Mouse (Mus musculus) heart, adult 18-20 months (tissue): ENCODE data around the gene Nid2. TPM values are rescaled to one million over a fixed set of nuclear protein-coding genes. Genes with fewer than 3 reads are reported as not detected.

Experiments
- DNase-seq, 2 experiments: peaks; one replicate each; pipeline ENCODE4 v3.0.0; 2021 to 2022; ENCODE audit warnings: mixed read lengths in 1 of 2
- long read RNA-seq, 2 experiments: library from polyadenylated mRNA; stranded (forward); transcript quantifications; one replicate each; pipeline ENCODE4 v2.0.0; 2021
- total RNA-seq, 2 experiments: library from RNA; stranded (reverse); gene quantifications; 2 replicates each; pipeline ENCODE4 v1.2.3; 2021

Nid2 gene
- 10 to 100 TPM; 17.1 to 18.9 TPM for total RNA-seq
- long read RNA-seq, experiment 1, full-length matches to known transcripts, result 5 of 12 reads
- long read RNA-seq, experiment 1, partial matches to known transcripts, result 4 of 12 reads
- long read RNA-seq, experiment 1, other reads (novel, unspliced or antisense), result 3 of 12 reads
- long read RNA-seq, experiment 2, full-length matches to known transcripts, result 2 of 5 reads
- long read RNA-seq, experiment 2, partial matches to known transcripts, result 0 of 5 reads
- long read RNA-seq, experiment 2, other reads (novel, unspliced or antisense), result 3 of 5 reads

DNA sequence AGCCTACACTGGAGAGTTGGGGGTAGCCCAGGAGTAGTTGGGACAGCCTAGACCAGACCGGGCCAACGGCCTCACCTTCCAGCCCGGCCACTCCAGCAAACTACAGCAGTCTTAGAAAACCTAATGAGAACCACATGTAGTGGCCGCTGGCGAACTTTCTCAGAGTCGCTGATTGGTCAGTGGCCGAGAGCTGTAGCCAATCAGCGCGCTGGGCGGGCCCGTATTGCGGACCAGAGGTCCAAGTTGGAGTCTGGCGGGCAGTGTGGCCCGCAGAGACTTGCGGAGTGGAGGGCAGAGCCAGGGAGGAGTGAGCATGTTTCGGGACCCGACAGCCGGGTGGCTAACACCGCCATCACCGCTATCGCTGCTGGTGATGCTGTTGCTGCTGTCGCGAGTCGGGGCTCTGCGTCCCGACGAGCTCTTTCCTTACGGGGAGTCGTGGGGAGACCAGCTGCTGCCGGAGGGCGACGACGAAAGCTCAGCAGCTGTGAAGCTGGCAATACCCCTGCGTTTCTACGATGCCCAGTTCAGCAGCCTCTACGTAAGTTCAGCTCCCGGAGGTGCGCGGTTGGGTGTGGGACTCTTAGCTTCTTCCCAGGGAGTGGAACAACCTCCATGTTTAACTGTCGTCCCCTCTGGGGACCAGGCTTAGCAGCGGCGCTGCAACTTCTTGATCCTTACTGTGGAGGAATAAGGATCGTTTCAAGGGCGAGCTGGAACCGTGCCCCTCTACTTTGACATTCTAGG is at the start of gene Nid2:
Nid2 (plus strand) TSS at position 241 of the 747 bp plus-strand sequence.
- peak; percentile 94 for DNase-seq

DNA sequence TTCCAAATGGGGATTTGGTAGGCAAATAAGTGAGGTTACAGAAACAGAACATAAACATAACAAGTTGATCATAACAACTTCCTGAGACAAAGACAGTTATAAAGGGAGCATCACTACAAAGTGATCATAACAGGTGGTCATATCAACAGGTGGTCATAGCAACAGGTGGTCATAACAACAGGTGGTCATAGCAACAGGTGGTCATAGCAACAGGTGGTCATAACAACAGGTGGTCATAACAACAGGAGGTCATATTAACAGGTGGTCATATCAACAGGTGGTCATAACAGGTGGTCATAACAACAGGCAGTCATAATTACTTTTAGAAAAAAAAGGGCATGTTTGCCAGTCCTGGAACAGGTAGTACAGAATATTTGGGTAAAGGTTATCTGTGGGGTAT is 49.5 kb upstream of the Nid2 start:
- DNase-seq, result no peak

DNA sequence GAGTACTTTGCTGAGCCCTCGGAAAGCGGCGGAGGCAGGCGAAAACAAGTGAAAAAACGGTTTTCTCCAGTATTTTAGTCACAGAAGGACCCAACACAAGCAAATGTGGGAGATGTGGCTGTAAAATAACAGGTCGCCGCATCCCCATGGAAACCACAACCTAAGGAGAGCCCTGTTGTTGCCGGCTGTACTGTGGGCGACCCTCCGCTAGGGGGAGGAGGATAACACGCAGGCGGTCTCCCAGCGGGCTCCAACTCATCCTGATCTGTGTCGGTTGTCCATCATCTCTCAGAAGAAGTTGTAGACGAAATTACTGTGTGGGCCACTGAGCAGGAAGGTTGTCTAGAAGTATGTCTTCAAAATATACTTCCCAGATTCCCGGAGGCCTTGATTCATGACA is 45.4 kb upstream of the Nid2 start:
- DNase-seq, result peak; percentile 73 to 87

DNA sequence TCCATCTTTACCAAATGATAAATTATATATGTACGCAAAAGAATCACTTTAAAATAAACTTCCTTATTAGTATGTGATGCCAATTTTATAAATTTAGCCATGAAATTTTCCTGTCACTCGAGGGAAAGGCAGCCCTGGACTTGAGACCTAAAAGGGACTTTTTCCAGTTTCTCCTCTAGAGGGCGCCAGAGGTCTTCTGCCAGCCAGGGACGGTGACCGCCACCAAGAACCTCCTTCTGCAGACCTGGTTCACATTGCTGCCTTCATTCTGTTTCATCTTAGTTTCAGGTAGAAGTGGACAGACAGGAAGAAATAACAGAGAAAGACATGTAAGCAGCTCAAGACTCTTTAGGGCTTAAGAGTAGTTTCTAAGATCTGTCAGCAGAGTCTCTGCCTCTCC is 44.6 kb upstream of the Nid2 start:
- DNase-seq, result peak; percentile 70 to 85

DNA sequence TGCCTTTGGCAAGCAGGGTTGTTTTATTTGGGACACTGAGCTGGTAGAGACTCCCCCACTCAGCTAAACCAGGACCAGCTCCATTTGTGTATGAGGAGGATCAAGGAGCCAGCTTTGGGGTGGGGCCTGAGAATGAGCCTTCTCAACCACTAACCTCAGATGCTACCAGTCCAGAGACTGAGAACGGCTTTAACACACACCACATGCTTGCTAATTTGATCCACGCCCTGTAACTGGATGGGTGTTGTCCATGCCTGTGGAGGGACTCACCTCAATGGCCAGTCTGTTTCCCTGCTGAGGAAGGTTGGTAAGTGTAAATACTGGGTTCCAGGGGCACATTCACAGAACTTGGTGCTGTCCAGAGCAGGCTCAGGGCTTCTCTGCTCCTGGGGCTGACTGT is 44.1 kb upstream of the Nid2 start:
- no peak for DNase-seq

DNA sequence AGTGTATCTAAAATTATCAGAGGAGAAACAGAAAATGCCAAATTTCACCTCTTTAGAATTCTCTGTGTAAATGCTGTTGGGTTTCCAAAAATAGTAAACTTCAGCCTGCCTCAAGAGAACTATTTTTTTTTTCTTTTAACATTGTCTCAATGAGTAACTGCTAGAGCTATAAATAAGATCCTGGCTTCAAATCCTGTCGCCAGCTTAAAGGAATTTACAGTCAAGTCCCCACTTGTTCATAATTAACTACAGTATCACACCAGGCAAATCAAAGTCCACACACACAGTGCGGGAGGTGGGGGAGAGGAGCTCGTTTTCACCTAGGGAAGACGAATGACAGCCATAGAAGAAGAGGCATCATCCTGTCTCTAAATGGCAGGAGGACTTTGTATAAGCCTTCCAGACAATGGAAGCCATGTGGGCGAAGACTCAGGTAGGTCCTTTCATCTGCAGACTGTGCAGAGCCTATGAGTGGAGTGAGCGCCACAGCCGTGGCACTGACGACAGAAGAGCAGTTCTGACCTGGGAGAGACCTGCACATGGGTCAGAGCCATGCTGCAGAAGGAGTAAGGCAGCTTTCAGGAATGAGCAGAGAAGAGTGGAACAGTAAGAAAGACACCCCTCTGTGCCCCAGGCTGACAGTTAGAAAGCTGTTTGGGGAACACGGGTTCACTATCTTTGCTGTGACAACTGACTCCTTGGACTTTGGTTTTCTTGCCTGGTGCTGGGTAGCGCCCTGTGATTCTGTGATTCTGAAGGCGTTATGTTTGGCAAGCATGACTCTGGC is 43.2 kb upstream of the Nid2 start:
- DNase-seq, result no peak

DNA sequence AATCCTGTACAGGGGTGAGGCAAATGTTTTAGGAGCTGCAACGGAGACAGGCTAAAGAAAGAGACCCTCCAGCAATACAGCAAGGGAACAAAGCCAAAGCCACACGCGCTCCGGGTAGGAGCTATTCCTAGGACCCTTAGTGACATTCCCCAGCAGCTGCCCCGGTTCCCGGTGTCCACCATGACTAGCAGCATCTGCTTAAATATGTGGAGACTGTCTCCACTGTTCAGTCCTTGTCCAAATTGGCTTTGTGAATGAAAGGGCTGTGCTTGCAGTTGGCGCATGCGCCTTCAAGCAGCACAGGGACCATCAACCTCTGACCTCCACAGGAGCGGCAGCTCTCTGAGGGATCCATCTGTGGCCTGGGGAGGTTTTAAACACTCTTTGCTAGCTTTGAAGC is 41.9 kb upstream of the Nid2 start:
- no peak for DNase-seq

DNA sequence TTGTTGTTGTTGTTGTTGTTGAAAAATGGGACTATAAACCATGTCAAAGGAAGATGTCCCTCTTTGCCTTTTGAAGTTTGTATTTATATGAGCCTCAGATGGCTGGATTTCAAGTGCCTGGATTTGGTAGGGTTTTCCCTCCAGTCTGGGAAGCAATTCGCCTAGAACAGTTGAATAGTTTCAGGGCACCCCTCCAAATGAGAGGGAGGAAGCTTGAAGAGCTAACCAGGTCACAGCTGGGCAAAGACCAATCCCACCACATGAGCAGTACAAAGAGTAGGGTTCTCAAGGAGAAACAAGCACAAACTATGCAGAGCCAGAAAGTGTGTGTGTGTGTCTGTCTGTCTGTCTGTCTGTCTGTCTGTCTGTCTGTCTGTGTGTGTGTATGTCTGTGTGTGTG is 39.3 kb upstream of the Nid2 start:
- peak; percentile 33 to 38 for DNase-seq

DNA sequence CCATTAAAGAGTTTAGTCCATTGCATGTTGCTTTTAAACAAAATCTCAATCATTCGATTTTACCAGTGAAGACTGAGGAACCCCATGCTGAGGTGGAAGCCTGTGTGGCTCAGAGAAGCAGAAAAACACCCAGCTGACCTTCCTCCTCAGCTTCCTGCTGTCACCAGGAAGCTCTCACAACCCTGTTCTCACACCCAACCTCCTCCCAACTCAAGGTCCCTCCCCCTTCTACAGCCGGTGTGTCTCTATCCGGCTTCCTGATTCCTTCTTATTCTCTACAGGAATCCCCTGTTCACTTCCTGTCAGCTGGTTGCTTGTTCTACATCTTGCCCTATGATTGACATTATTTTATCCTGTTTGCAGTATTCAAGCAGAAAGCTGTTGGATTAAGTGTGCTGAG is 38.0 kb upstream of the Nid2 start:
- DNase-seq, result peak in 1 of 2 experiments; percentile 39

DNA sequence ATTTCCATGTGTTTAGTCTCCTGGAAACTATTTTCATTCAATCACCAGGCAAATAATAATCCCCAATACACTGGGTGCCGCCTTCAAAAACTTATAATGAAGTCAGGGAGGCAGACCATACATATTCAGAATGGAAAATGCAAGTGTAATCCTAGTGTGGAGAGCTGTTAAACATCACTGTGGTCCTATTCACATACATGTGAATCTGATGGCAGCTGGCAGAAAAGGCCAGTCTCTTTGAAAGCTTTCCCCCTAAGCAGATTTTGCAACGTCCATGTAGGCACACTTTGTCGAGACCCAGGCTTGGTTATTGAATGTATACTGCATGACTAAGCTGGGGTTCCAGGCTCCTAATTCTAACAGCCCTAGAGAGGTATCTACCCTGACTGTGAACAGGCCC is 32.0 kb upstream of the Nid2 start:
- DNase-seq, result no peak

DNA sequence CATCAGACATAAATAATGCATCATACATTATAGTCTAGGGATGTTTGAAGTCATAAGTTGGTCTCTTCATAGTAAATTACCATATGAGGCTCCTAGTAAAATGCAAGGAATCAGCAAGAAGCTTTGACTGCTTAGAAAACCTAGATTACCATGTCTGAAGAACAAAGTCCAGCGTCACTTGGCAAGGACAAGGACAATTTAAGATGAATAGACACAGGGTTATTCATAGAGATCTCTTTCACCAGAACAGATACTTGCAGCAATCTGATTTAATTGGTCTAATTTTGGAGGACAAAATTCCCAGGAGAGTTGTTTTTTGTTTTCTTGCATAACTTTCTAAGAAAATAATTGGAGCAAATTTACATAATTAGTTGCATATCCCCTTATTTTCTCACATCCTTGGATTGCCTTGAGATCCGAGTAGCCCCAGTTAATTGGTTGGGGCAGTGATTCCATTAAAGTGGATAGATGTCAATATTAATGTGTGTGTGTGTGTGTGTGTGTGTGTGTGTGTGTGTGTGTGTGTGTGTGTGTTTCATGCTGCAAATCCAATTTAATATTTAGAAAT is 30.9 kb upstream of the Nid2 start:
- DNase-seq, result no peak

DNA sequence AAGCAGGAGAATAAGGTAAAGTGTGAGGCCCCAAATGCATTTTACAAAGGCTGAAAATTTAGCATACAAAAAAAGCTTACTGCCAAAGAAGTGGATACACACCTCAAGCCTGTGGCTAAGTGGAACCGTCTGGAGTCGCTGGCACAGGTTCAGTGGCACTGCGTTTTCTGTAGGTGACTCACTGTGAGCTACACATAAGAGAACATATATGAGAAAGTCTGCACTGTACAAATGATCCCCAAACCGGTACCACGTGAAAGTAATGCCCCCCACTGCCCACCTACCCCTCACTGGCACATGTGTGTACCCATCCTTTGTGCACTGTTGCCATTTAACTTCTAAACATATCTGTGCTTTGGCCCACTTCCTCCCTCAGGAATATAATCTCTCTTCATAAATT is 22.8 kb upstream of the Nid2 start:
- no peak for DNase-seq

DNA sequence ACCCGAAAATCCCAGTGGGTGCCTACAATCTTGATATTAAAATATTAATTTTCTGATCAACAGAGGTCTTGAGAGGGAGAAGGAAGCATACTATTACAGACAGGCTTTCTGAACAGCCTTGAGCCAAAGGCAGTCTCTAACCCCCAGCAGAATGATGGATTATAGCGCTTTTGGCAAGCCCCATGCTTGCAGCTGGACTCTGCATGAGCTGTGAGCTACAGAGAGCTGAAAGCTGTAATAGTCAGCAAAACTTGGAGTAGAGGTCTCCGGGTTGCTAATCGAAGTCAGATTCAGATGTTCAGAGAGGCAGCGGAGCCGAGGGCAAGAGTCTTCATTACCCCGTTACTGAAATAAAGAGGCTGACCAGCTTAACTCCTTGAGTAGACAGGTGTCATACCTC is 22.3 kb upstream of the Nid2 start:
- peak; percentile 34 to 52 for DNase-seq

DNA sequence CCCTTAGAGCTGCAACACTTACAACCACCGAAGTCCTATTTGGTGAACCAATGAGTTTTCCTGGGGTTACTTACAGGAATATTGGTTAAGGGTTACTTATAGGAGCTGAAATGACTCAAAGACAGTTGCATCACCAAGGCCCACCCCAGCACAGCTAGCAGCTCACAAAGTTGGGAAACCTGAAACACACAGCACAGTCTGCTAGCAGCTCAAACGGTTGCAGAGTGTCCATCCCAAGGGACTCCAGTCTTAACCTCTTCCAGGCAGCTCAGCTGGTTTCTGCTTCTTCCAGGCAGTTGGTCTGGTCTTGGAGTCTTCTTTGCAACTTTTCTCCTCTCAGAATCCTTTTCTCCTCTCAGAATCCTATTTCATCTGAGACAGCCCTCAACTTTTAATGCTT is 19.0 kb upstream of the Nid2 start:
- DNase-seq, result no peak

DNA sequence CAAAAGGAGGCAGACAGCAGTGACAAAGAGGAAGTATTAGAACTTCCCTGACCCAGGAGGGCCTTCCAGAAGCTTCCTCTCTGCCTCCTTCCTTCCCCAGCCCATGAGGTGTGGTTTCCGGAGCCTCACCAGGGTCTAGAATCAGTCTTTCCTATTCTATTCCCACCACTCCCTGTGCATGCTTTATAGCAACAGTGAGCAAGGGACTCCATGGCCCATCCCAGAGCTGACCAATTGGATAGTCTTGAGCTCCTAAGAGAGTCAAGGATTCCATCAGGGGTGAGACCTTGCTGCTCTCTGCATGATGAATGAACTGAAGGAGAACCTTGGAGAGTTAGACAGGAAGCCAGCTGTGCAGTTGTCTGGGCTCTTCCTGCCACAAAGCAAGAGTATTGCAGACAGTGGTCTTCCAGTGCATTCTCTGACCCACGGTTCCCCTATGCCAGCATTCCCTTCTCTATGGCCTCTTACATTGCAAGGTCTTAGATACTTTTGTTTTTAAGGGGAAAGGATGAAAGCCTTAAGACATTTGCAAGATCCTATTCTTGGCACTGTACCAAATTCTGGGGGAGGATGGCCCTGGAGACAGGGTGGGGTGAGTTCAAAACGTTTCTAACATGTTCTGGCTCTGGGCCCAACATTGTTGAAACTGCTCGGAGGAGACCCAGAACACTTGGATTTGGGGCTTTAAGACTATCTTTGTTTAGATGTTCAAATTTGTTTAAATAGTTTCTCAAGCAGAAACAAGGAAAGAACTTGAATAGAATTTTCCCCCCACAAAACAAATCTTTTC is 17.4 kb upstream of the Nid2 start:
- peak; percentile 80 to 84 for DNase-seq

DNA sequence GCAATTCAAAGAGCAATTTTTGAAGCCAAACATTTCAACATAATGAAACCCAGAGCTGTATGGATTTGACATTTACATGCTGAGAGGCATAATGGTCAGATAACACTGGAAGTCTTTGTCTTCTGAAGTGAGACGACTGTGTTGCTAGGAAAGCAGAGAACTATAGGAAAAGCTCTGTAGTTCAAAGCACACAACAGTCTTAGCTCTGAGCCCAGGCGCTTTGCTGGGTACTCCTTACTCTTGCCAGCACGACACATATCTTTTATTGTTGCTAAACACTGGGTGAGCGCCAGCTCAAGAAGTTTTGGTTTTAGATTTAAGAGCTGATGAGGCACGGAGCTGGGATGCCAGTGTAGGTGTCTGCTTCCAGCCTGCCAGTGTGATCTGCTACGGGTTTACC is 15.8 kb upstream of the Nid2 start:
- no peak for DNase-seq

DNA sequence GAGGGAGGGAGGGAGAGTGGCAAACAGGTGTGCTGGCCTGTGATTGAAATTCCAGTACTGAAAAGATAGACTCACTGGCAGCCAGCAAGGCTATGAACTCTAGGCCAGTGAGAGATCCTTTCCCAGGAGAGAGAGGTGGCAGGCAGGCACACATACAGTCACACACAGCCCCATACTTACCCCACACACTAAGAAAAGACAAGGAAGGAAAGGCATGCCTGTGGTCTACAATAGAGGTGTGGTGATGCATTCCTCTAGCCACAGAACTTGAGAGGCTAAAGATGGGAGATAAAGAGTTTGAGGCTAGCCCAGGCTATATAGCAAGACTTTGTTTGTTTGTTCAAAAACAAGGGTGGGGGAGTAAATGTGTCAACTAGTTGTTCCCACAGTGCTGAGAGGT is 13.5 kb upstream of the Nid2 start:
- no peak for DNase-seq

DNA sequence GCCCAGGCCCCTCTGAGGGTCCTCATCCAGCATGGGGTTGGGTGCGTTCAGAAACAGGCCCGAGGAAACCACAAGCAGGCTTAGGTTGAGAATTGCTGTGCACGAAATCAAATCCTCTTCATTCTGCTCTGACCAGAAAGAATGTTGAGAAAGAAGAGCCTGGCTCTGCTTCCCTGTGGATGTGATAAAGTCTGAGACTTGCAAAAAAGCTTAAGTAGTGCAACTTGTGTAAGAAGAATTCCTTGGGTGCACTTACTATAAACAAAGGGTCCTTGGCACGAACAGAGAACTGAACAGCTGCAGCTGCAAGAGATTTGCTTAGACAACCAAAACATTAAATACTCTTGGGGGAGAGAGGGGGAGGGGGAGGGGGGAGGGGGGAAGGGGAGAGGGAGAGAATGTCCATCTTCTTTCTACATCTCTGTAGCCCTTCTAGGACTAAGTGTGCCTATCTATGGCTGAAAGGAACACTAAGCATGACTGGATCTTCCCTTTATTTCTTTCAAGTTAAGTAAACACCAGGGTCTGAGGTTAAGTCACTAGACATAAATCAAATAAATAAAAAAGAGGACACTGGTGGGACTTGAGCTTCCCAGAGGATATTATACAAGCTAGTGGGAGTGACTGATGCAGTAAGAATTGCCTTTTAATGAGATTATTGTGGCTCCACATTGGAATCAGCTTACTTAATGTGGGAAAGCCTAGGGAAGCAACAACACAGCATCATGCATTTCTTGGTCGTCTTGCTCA is 12.8 kb upstream of the Nid2 start:
- peak; percentile 49 to 64 for DNase-seq

DNA sequence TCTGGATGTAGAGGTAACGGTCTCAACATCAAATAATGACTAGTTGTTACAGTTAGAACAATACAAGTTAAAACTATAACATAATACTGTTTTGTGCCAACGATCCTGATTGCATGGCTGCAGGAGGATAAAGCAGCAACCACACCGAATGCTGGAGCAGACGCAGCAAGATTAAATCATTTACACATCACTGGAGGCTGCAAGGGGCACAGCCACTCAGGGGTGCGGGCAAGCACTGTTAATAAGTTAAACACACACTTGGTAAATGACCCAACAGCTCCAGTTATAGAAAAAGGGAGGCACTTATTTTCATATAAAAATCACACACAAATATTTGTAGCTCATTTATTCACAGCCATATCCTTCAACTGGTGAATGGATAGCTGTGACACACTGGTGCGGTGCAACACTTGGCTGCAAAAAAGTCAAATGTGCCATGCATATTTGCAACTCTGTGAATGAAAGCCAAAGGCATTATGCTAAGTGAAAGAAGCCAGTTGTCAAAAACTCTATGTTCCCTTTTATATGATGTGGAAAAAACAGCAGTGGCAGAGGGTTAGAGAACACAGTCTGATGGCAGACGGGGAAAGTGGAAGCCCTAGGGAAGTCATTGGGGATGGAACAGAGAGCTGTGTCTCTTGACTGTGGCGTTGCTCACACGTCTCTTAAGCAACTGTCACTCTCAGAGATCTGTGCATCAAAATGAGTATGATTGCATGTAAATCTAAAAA is 11.5 kb upstream of the Nid2 start:
- no peak for DNase-seq

DNA sequence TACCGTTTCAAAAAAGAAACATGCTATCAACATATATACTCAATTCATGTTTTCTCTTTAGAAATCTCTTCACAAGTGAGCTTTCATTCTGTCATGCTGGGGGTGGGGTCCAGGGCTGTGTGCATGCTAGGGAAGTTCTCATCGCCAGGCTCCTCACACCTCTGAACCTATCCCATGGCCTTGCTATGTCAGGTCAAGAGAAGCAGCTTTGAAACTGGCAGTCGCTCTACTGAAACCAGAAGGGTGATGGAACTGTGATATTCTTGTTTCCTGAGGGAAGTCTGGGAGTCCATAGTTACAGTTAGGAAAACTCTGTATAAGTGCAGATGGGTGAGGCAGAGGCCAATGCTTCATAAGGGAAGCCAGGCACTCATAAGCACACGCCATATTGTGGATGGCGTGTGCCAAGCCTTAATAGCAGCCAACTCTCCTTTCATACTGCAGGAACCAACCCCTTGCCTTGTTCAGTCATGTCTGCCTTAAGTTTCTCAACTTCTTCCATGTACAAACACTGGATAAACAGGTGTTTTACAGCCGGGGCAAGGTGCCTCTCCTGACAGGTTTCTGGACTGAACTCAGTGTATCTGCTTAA is 10.8 kb upstream of the Nid2 start:
- DNase-seq, result no peak
